Mouse (Mus musculus): Measurements from ENCODE around the gene Man2c1.

Gene Man2c1

GRCm38 (mm10) chr9:57157499-57157898, 27.0 kb downstream of the Man2c1 start:
- no peak for DNase-seq (ENCODE audit: low read depth, low spot score)

GRCm38 (mm10) chr9:57158013-57158470, 27.6 kb downstream of the Man2c1 start, which contains the start of gene Commd4:
TSS of gene Commd4 (minus strand) at chr9:57158331.
- peak; percentile 96 for DNase-seq (ENCODE audit: low read depth, low spot score)

- no peak for DNase-seq (ENCODE audit: low read depth, low spot score)
Observed at GRCm38 (mm10) chr9:57158506-57158905, 28.0 kb downstream of the Man2c1 start.

GRCm38 (mm10) chr9:57162496-57162895, 32.0 kb downstream of the Man2c1 start:
- DNase-seq (ENCODE audit: low read depth, low spot score) = peak; percentile 89

- DNase-seq (ENCODE audit: low read depth, low spot score) = peak; percentile 94
Observed at GRCm38 (mm10) chr9:57163137-57163536, 32.6 kb downstream of the Man2c1 start.

- peak; percentile 70 for DNase-seq (ENCODE audit: low read depth, low spot score)
Observed at GRCm38 (mm10) chr9:57166173-57166572, 35.7 kb downstream of the Man2c1 start.

GRCm38 (mm10) chr9:57168411-57168810, 37.9 kb downstream of the Man2c1 start:
- no peak for DNase-seq (ENCODE audit: low read depth, low spot score)

Data from ZHBTc4 (cell line).